Mouse (Mus musculus) embryonic facial prominence, embryonic 14.5 days (tissue): ENCODE data around the gene Cyp2j13. TPM values are rescaled to one million over a fixed set of nuclear protein-coding genes. Genes with fewer than 3 reads are reported as not detected.
A peak's percentile ranks its signal among the peaks of the same experiment; 100 is the strongest.
"Not testable (repeated sequence)": the region's sequence is repeated elsewhere in the genome, so short reads cannot be mapped to it uniquely, and the experiment has no call there.

Source experiments
- ATAC-seq: fragments of 200-750 bp; cut with Nextera tagmentation; 2 replicates; pipeline ENCODE4 v1.8.0; 2017; ENCODE audit warnings: low read depth, moderate number of reproducible peaks, moderate TSS enrichment
- DNase-seq: peaks from one replicate; pipeline ENCODE4 v3.0.0-alpha.2; 2015; ENCODE audit warnings: low spot score
- H3K27ac ChIP-seq: fragments of 300-500 bp; sonication (generic); replicated peaks from 2 replicates; pipeline ENCODE4 v1.5.1; 2014; ENCODE audit warnings: low read depth, mild to moderate bottlenecking, low read length, moderate library complexity
- H3K27me3 ChIP-seq: fragments of 300-500 bp; sonication (generic); replicated peaks from 2 replicates; pipeline ENCODE4 v1.6.1; 2014; ENCODE audit warnings: low read length; ENCODE audit not compliant: control insufficient read depth, insufficient read depth
- H3K36me3 ChIP-seq: fragments of 300-500 bp; sonication (generic); 2 replicates; pipeline ENCODE4 v1.6.1; 2014; ENCODE audit warnings: low read length, mixed read lengths; ENCODE audit not compliant: control insufficient read depth, insufficient read depth
- H3K4me1 ChIP-seq: fragments of 300-500 bp; sonication (generic); 2 replicates; pipeline ENCODE4 v1.6.1; 2014; ENCODE audit warnings: antibody characterized with exemption, low read length; ENCODE audit not compliant: control insufficient read depth, insufficient read depth
- H3K4me2 ChIP-seq: fragments of 300-500 bp; sonication (generic); 2 replicates; pipeline ENCODE4 v1.6.1; 2014; ENCODE audit warnings: low read depth, mild to moderate bottlenecking, low read length, moderate library complexity, mixed read lengths
- H3K4me3 ChIP-seq: fragments of 300-500 bp; sonication (generic); 2 replicates; pipeline ENCODE4 v1.5.1; 2014; ENCODE audit warnings: low read depth, mild to moderate bottlenecking, low read length
- H3K9ac ChIP-seq: fragments of 300-500 bp; sonication (generic); 2 replicates; pipeline ENCODE4 v1.6.1; 2014; ENCODE audit warnings: low read depth, mild to moderate bottlenecking, low read length, moderate library complexity, mixed read lengths
- H3K9me3 ChIP-seq: fragments of 300-500 bp; sonication (generic); 2 replicates; pipeline ENCODE4 v1.6.1; 2016; ENCODE audit warnings: low read length; ENCODE audit not compliant: control insufficient read depth
- WGBS: fragments of 180-500 bp; shearing (Covaris S2); extraction: QIAGEN DNeasy Blood & Tissue Kit; methylation state at CpG from one replicate; pipeline ENCODE4 v1.1.7; 2014; 5-methylcytosine and 5-hydroxymethylcytosine counted together
- polyA plus RNA-seq: library from polyadenylated mRNA; unstranded; fragments of >200 nt; fragmentation: Nextera tagmentation; extraction: Ambion mirVana; gene quantifications from 2 replicates; pipeline ENCODE4 v1.2.1, GENCODE M21; 2014

Cyp2j13 gene
- polyA plus RNA-seq = 0.09 TPM in 1 of 2 replicates, not detected in the other

GRCm38 (mm10) chr4:96077261-96078125, at the start of gene Cyp2j13:
Cyp2j13 (minus strand) TSS chr4:96077546.
- no peaks in the 10 kb centered on the region for H3K9me3 ChIP-seq
- H3K4me2 ChIP-seq = peak within 1 kb of the TSS; percentile 52
- H3K4me1 ChIP-seq = peaks cover 9% of the 10 kb centered on the region
- H3K4me3 ChIP-seq = peak within 1 kb of the TSS; percentile 23
- ATAC-seq = peak; percentile 78
- DNase-seq = peak; percentile 53
- H3K27me3 ChIP-seq = no peaks in the 10 kb centered on the region
- no peak within 1 kb of the TSS for H3K27ac ChIP-seq
- 11% methylated on average over 15 of the region's 20 CpGs for WGBS
- no peaks in the 10 kb centered on the region for H3K36me3 ChIP-seq
- no peak within 1 kb of the TSS for H3K9ac ChIP-seq

DNA sequence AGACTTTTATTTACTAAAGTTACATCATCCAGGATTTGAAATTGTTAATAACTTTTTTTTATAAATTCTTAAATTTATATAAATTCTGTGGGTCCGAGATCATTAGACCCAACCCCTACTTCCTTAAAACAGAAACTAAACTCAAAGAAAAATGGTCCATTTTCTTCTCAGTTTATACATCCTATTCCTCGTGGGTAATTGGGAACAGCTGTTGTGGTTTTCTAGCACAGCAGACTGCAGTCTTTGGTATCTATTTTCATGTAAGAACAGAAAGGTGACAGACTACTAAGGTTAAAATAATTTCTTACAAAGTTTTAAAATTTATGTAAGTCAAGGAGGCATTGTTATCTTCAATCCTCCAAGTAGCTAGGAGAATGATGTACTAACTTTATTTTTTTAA, 19.5 kb upstream of the Cyp2j13 start:
- no peak overlapping the region for H3K4me3 ChIP-seq
- DNase-seq (peak; percentile 77), ATAC-seq (no peak)
- H3K4me2 ChIP-seq = no peak overlapping the region
- no peak overlapping the region for H3K9ac ChIP-seq
- no peak overlapping the region for H3K27ac ChIP-seq
- H3K9me3 ChIP-seq = no peaks in the 10 kb centered on the region
- WGBS = 22% methylated on average over 2 of the region's 2 CpGs
- H3K27me3 ChIP-seq = no peaks in the 10 kb centered on the region
- no peaks in the 10 kb centered on the region for H3K4me1 ChIP-seq
- no peaks in the 10 kb centered on the region for H3K36me3 ChIP-seq

GRCm38 (mm10) chr4:96091869-96092268, 14.5 kb upstream of the Cyp2j13 start:
- Histone ChIP-seq H3K36me3 (no peaks in the 10 kb centered on the region), H3K4me2 (no peak overlapping the region), H3K27me3 (no peaks in the 10 kb centered on the region), H3K27ac (no peak overlapping the region), H3K9me3 (no peaks in the 10 kb centered on the region), H3K4me1 (no peaks in the 10 kb centered on the region), H3K9ac (no peak overlapping the region), H3K4me3 (no peak overlapping the region)
- DNase-seq (no peak), ATAC-seq (peak; percentile 33; the same call in 1 of the 2 replicates)

DNA sequence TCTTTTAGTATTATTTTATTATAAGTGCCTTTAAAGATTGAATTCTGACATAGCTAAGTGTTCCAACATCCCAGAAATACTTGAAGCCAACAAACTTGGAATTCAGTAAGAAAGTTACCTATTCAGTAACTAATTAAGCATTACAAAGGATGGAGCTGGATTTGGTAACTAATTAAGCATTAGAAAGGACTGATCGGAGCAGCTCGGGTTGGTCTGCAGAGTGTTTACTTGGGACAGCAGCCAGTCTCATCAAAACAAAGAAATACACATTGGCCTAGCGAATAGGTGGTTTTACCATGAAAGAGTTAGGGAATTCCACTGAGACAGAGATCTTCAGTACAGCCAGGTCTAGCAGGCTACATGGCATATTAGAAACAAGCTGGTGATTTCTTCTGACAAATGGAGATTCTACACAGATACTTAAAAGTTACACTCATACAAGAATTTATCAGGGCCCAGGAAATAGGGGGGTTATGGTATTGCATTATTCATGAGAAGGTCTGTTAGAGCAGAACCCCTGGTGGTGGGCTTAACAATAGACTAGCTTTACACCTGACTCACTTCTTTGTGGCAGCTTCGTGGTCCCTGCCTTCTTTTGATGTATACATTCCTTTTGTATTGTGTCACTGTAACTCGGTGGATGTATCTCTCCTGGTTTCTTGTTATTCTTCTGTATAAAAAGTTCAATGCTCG, 12.2 kb upstream of the Cyp2j13 start:
- not testable (repeated sequence) for H3K9ac ChIP-seq, H3K9me3 ChIP-seq, H3K27me3 ChIP-seq, H3K4me3 ChIP-seq, ATAC-seq, H3K27ac ChIP-seq, H3K4me1 ChIP-seq, H3K36me3 ChIP-seq, H3K4me2 ChIP-seq, DNase-seq
- WGBS = 55% methylated on average over 6 of the region's 6 CpGs

DNA sequence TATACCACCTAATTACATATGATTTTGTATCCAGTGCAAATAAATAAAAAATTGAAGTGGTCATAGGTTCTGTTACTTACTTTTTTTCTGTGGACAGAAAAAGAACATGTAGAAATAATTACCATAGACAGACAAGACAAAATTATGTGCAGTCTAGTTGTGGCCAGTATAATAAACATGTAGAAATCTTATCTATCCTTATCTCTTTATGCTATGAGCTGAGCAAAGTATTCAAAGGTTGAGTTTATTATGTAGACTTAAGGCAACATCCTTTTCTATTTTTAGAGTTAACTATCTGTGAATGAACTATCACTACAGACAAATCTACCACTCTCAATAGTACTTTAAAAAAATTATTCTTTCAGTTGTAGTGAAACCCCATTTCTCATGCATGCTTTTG, 962 bp upstream of the Cyp2j13 start:
- peaks cover 9% of the 10 kb centered on the region for H3K4me1 ChIP-seq
- H3K9ac ChIP-seq = no peak overlapping the region
- no peaks in the 10 kb centered on the region for H3K36me3 ChIP-seq
- ATAC-seq (no peak), DNase-seq (no peak)
- no peak overlapping the region for H3K4me3 ChIP-seq
- no peak overlapping the region for H3K27ac ChIP-seq
- no peaks in the 10 kb centered on the region for H3K9me3 ChIP-seq
- no peaks in the 10 kb centered on the region for H3K27me3 ChIP-seq
- H3K4me2 ChIP-seq = no peak overlapping the region

- ATAC-seq (no peak), DNase-seq (no peak)
- H3K36me3 ChIP-seq = no peaks in the 10 kb centered on the region
- H3K4me2 ChIP-seq = no peak overlapping the region
- H3K27ac ChIP-seq = no peak overlapping the region
- H3K9ac ChIP-seq = no peak overlapping the region
- no peaks in the 10 kb centered on the region for H3K4me1 ChIP-seq
- 80% methylated on average over 2 of the region's 2 CpGs for whole genome bisulfite sequencing
- no peaks in the 10 kb centered on the region for H3K9me3 ChIP-seq
- no peak overlapping the region for H3K4me3 ChIP-seq
- no peaks in the 10 kb centered on the region for H3K27me3 ChIP-seq
These were observed 15.3 kb downstream of the Cyp2j13 start for GRCm38 (mm10) chr4:96062045-96062444.

- no peaks in the 10 kb centered on the region for H3K9me3 ChIP-seq
- no peak overlapping the region for H3K27ac ChIP-seq
- no peaks in the 10 kb centered on the region for H3K4me1 ChIP-seq
- ATAC-seq (no peak), DNase-seq (no peak)
- H3K9ac ChIP-seq = no peak overlapping the region
- 88% methylated on average over 2 of the region's 2 CpGs for WGBS
- no peak overlapping the region for H3K4me3 ChIP-seq
- no peaks in the 10 kb centered on the region for H3K36me3 ChIP-seq
- no peaks in the 10 kb centered on the region for H3K27me3 ChIP-seq
- no peak overlapping the region for H3K4me2 ChIP-seq
These were observed 17.2 kb downstream of the Cyp2j13 start for GRCm38 (mm10) chr4:96060106-96060505.

DNA sequence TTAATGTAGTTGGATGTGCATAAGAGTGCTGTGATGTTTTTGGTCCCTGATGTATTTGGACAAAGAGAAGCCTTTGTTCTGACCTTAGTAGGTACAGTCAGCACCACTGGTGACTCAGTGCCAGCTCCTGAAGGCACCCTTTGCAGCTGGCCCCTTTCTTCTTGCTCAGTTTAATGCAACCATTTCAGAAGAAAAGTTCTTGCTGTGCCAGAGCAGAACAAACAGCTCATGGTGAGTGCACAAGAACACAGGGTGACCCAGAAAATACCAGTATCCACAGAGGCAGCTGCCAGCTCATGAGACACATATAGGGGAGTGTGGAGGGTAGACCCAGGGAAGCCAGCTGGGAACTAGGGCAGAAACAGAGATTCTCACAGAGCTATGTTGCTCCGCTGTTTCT, 48.9 kb downstream of the Cyp2j13 start:
- no peak overlapping the region for H3K4me2 ChIP-seq
- H3K36me3 ChIP-seq = no peaks in the 10 kb centered on the region
- DNase-seq = peak; percentile 38
- H3K4me1 ChIP-seq = peaks cover 3% of the 10 kb centered on the region; the same call in 1 of the 2 replicates
- no peak overlapping the region for H3K4me3 ChIP-seq
- peak; percentile 87; the same call in 1 of the 2 replicates for ATAC-seq
- 58% methylated on average over 1 of the region's 1 CpGs for WGBS
- no peak overlapping the region for H3K9ac ChIP-seq
- no peaks in the 10 kb centered on the region for H3K27me3 ChIP-seq
- no peaks in the 10 kb centered on the region for H3K9me3 ChIP-seq
- H3K27ac ChIP-seq = no peak overlapping the region
